Mouse (Mus musculus): Measurements from ENCODE around the gene Slc16a10. TPM values are rescaled to one million over a fixed set of nuclear protein-coding genes. Genes with fewer than 3 reads are reported as not detected.

The Slc16a10 gene
- polyA plus RNA-seq, 2 experiments, result 32.8 to 63.5 TPM

- Histone ChIP-seq H3K4me1 (replicated peaks; ENCODE audit: control insufficient read depth in 2 of 2, insufficient read depth in 2 of 2, low read length in 1 of 2) (peaks cover 49 to 54% of the 10 kb centered on the region in 2 experiments), H3K9ac (replicated peaks) (no peak overlapping the region), H3K4me3 (ENCODE audit: insufficient read depth in 1 of 2, low read depth in 2 of 2, low read length in 2 of 2) (no peak overlapping the region), H3K27ac (0 out of 2 replicates have a peak overlapping the region, but pooled peaks have one; percentile 18), H3K27me3 (ENCODE audit: control insufficient read depth, insufficient read depth, low read length) (no peaks in the 10 kb centered on the region), H3K4me2 (ENCODE audit: low read depth) (peak overlapping the region; percentile 7; the same call in 1 of the 2 replicates), H3K36me3 (replicated peaks; ENCODE audit: control insufficient read depth, insufficient read depth, low read depth) (peaks cover 10% of the 10 kb centered on the region), H3K9me3 (ENCODE audit: control insufficient read depth, low read length) (no peaks in the 10 kb centered on the region)
- DNase-seq (ENCODE audit: low read depth in 3 of 3, low spot score in 3 of 3), result no peak
- TF ChIP-seq CTCF (IDR thresholded peaks at IDR 0.05; ENCODE audit: low read depth) (no peak), EP300 (IDR thresholded peaks at IDR 0.05; ENCODE audit: low read depth) (no peak)
- WGBS (ENCODE audit: insufficient replicate concordance), result 62% methylated on average over 1 of the region's 1 CpGs
- no peak for ATAC-seq (ENCODE audit: insufficient read depth)
Observed at GRCm38 (mm10) chr10:40144815-40145214, 2.8 kb upstream of the Slc16a10 start.

GRCm38 (mm10) chr10:40141016-40141851 lies 824 bp downstream of the Slc16a10 start:
- Histone ChIP-seq H3K9me3 (ENCODE audit: control insufficient read depth, low read length) (no peaks in the 10 kb centered on the region), H3K27me3 (ENCODE audit: control insufficient read depth, insufficient read depth, low read length) (no peaks in the 10 kb centered on the region), H3K4me3 (ENCODE audit: insufficient read depth in 1 of 2, low read depth in 2 of 2, low read length in 2 of 2) (peak overlapping the region; percentile 91 to 99), H3K4me2 (ENCODE audit: low read depth) (peak overlapping the region; percentile 93), H3K4me1 (replicated peaks; ENCODE audit: control insufficient read depth in 2 of 2, insufficient read depth in 2 of 2, low read length in 1 of 2) (peaks cover 29 to 45% of the 10 kb centered on the region in 2 experiments), H3K9ac (replicated peaks) (peak overlapping the region; percentile 98), H3K27ac (peak overlapping the region; percentile 89), H3K36me3 (replicated peaks; ENCODE audit: control insufficient read depth, insufficient read depth, low read depth) (peaks cover 40% of the 10 kb centered on the region)
- peak; percentile 87 for TF ChIP-seq EP300 (IDR thresholded peaks at IDR 0.05; ENCODE audit: low read depth)
- no peak; the same call in 1 of the 2 replicates for TF ChIP-seq CTCF (IDR thresholded peaks at IDR 0.05; ENCODE audit: low read depth)
- peak; percentile 35 for ATAC-seq (ENCODE audit: insufficient read depth)
- DNase-seq (ENCODE audit: low read depth in 3 of 3, low spot score in 3 of 3), result peak in 2 of 3 experiments; percentile 63 to 68
- WGBS (ENCODE audit: insufficient replicate concordance), result 2% methylated on average over 27 of the region's 27 CpGs

GRCm38 (mm10) chr10:40139646-40140045 lies 2.4 kb downstream of the Slc16a10 start:
- TF ChIP-seq CTCF (IDR thresholded peaks at IDR 0.05; ENCODE audit: low read depth), result no peak
- no peaks in the 10 kb centered on the region for H3K27me3 ChIP-seq (ENCODE audit: control insufficient read depth, insufficient read depth, low read length)
- H3K36me3 ChIP-seq (replicated peaks; ENCODE audit: control insufficient read depth, insufficient read depth, low read depth), result peaks cover 40% of the 10 kb centered on the region
- H3K4me3 ChIP-seq (ENCODE audit: insufficient read depth in 1 of 2, low read depth in 2 of 2, low read length in 2 of 2), result peak overlapping the region; percentile 91 to 99
- peak overlapping the region; percentile 98 for H3K9ac ChIP-seq (replicated peaks)
- WGBS (ENCODE audit: insufficient replicate concordance), result 68% methylated on average over 4 of the region's 4 CpGs
- H3K27ac ChIP-seq, result peak overlapping the region; percentile 50
- no peaks in the 10 kb centered on the region for H3K9me3 ChIP-seq (ENCODE audit: control insufficient read depth, low read length)
- H3K4me2 ChIP-seq (ENCODE audit: low read depth), result peak overlapping the region; percentile 93
- peaks cover 36 to 50% of the 10 kb centered on the region in 2 experiments for H3K4me1 ChIP-seq (replicated peaks; ENCODE audit: control insufficient read depth in 2 of 2, insufficient read depth in 2 of 2, low read length in 1 of 2)
- DNase-seq (ENCODE audit: low read depth in 3 of 3, low spot score in 3 of 3), result no peak
- no peak for ATAC-seq (ENCODE audit: insufficient read depth)

- TF ChIP-seq EP300 (IDR thresholded peaks at IDR 0.05; ENCODE audit: low read depth) (no peak), CTCF (IDR thresholded peaks at IDR 0.05; ENCODE audit: low read depth) (peak; percentile 49)
- no peaks in the 10 kb centered on the region for H3K27me3 ChIP-seq (ENCODE audit: control insufficient read depth, insufficient read depth, low read length)
- ATAC-seq (ENCODE audit: insufficient read depth), result no peak
- 66% methylated on average over 9 of the region's 9 CpGs for WGBS (ENCODE audit: insufficient replicate concordance)
- DNase-seq (ENCODE audit: low read depth in 3 of 3, low spot score in 3 of 3), result no peak
- no peak overlapping the region; the same call in 1 of the 2 replicates for H3K9ac ChIP-seq (replicated peaks)
- H3K4me3 ChIP-seq (ENCODE audit: insufficient read depth in 1 of 2, low read depth in 2 of 2, low read length in 2 of 2), result no peak overlapping the region
- no peaks in the 10 kb centered on the region for H3K9me3 ChIP-seq (ENCODE audit: control insufficient read depth, low read length)
- peaks cover 58 to 70% of the 10 kb centered on the region in 2 experiments for H3K4me1 ChIP-seq (replicated peaks; ENCODE audit: control insufficient read depth in 2 of 2, insufficient read depth in 2 of 2, low read length in 1 of 2)
- peaks cover 45% of the 10 kb centered on the region for H3K36me3 ChIP-seq (replicated peaks; ENCODE audit: control insufficient read depth, insufficient read depth, low read depth)
- H3K27ac ChIP-seq, result peak overlapping the region; percentile 23
- peak overlapping the region; percentile 93 for H3K4me2 ChIP-seq (ENCODE audit: low read depth)
Observed at GRCm38 (mm10) chr10:40135807-40136778, 6.0 kb downstream of the Slc16a10 start.
